Mouse (Mus musculus): ENCODE results near the gene 1700001J03Rik.
"Not testable (repeated sequence)": the region's sequence is repeated elsewhere in the genome, so short reads cannot be mapped to it uniquely, and the experiment has no call there.

The 1700001J03Rik gene

DNA sequence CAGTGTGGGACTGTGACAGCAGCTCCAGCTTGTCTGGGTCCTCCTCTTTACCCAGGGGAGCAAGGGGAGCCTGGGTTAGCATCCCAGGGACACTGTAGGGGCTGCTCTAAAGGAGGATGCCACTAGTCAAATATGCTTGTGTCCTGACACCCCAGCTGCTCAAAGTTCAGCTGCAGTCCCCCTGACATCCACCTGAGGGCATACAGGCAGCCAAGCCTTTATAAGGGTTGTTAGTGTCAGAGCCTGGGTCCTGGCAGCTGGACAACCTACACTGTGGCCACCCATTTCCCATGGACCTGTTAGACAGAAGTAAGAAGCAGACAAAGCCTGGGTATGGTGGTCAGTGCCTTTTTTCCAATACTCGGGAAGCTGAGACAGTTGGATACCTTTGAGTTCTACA, 3.0 kb upstream of the 1700001J03Rik start:
- no peak for DNase-seq (ENCODE audit: low spot score)

GRCm38 (mm10) chr5:146187441-146187840, 2.3 kb upstream of the 1700001J03Rik start:
- peak; percentile 47 for DNase-seq (ENCODE audit: low spot score)

- DNase-seq (ENCODE audit: low spot score) = peak; percentile 12
These were observed 12.4 kb downstream of the 1700001J03Rik start for GRCm38 (mm10) chr5:146172744-146173143.

DNA sequence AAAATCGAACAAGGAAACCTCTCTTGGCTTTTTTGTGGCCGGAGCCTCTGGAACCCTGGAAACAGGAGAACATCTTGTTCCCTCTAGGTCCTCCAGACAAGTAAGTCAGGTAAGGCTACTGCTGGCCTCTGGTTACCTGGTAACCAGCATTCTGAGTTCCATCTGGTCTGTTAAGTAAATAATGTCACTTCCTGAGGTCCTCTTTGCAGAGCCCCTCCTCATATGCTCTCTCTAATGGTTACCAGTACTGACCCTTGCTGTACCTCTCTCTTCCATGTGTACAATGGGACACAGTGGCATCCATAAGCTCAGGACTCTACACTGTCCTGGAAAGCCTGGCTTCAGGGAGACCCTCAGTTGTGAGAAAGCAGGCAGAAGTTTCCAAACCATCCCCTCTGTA, 14.5 kb downstream of the 1700001J03Rik start, which contains the start of gene Gm6309:
Gene Gm6309 (minus strand): TSS at position 101 of the 400 bp plus-strand sequence.
- not testable (repeated sequence) for DNase-seq (ENCODE audit: low spot score)

DNA sequence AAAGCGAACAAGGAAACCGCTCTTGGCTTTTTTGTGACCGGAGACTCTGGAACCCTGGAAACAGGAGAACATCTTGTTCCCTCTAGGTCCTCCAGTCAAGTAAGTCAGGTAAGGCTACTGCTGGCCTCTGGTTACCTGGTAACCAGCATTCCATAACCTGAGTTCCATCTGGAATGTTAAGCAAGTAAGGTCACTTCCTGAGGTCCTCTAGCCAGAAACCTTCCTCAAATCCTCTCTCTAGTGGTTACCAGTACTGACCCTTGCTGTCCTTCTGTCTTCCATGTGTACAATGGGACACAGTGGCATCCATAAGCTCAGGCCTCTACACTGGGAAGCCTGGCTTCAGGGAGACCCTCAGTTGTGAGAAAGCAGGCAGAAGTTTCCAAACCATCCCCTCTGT, 24.7 kb downstream of the 1700001J03Rik start, which contains the start of gene Gm5565:
Gene Gm5565 (minus strand): TSS at position 101 of the 400 bp plus-strand sequence.
- DNase-seq (ENCODE audit: low spot score) = not testable (repeated sequence)

GRCm38 (mm10) chr5:146158326-146158725, 26.8 kb downstream of the 1700001J03Rik start:
- not testable (repeated sequence) for DNase-seq (ENCODE audit: low spot score)

GRCm38 (mm10) chr5:146150454-146150853, 34.6 kb downstream of the 1700001J03Rik start:
- DNase-seq (ENCODE audit: low spot score) = no peak

- DNase-seq (ENCODE audit: low spot score) = no peak
These were observed 37.2 kb downstream of the 1700001J03Rik start for GRCm38 (mm10) chr5:146147903-146148302.
